In the genomic region with DNA sequence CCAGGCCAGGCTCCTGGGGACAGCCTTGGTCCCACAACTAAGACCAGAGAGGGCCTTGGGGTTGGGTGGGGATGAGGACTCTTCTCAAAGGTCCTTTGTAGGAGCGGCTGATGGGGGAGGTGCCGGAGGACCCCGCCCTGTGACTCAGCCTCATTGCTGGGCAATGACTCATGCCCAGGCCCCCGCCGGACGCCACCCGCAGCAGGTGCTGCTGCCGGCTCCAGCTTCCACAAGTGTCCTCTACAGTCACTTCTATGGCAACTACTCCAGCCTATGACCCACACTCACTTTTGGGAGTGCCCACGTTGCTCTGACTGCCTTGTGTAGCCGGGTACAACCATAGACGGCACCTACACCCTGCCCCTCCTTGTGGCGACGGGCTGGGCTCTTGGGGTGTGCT, we compare ENCODE assay signal across 8 mouse cellular contexts. TPM values are rescaled to one million over a fixed set of nuclear protein-coding genes. Genes with fewer than 3 reads are reported as not detected.
DNase-seq lines count a peak whose midpoint lies in the region; ATAC-seq and TF ChIP-seq lines count a peak whose summit lies in the region.

No protein-coding gene starts in this region.

- no peak for TF ChIP-seq RAD21 in CH12.LX (IDR thresholded peaks at IDR 0.05; ENCODE audit: low read depth, low read length)

- DNase-seq in CH12.LX (ENCODE audit: extremely low read depth) (no peak), ZHBTc4 (ENCODE audit: low read depth, low spot score) (peak; percentile 87)
- DNase-seq in heart, postnatal 4 days: peak; percentile 85
- peak; percentile 36 for DNase-seq in limb, embryonic 11.5 days (ENCODE audit: low spot score)
- no peak for DNase-seq in midbrain, embryonic 11.5 days (ENCODE audit: low spot score, missing footprints)
- peak; percentile 80 for DNase-seq in urinary bladder, postnatal 25 days (ENCODE audit: low spot score)
- no peak for DNase-seq in frontal cortex, postnatal 36 days (ENCODE audit: low spot score in 2 of 2)

- H3K9ac ChIP-seq in CH12.LX (ENCODE audit: insufficient read depth, low read depth): peak overlapping the region; percentile 66
- H3K9ac ChIP-seq in forebrain, embryonic 12.5 days: no peak overlapping the region
- H3K9ac ChIP-seq in limb, embryonic 11.5 days (ENCODE audit: low read length): 0 out of 2 replicates have a peak overlapping the region, but pooled peaks have one; percentile 9
- peak overlapping the region; percentile 42 for H3K9ac ChIP-seq in midbrain, embryonic 11.5 days (ENCODE audit: low read length)

- peak overlapping the region; percentile 67 for H3K27ac ChIP-seq in CH12.LX (ENCODE audit: insufficient read depth, low read depth)
- H3K27ac ChIP-seq in forebrain, embryonic 12.5 days: peak overlapping the region; percentile 65
- peak overlapping the region; percentile 47 for H3K27ac ChIP-seq in limb, embryonic 11.5 days (replicated peaks; ENCODE audit: low read depth, low read length)
- peak overlapping the region; percentile 48 for H3K27ac ChIP-seq in midbrain, embryonic 11.5 days (ENCODE audit: low read depth, low read length)

- dilution Hi-C loops in CH12.LX (cut with MboI; ENCODE audit: extremely low pct_ligation_motif_present, extremely low pct_unique_long_range_greater_than_20kb, low sequenced_read_pairs): no loop called here

- H3K4me3 ChIP-seq in CH12.LX (replicated peaks in 1 of 3; ENCODE audit: low read depth in 2 of 3, low read length in 2 of 3, poor library complexity in 1 of 3): peak overlapping the region; percentile 39 to 55 (median 48)
- H3K4me3 ChIP-seq in forebrain, embryonic 12.5 days (replicated peaks): peak overlapping the region; percentile 23; the same call in 1 of the 2 replicates
- H3K4me3 ChIP-seq in limb, embryonic 11.5 days (ENCODE audit: low read depth, low read length): peak overlapping the region; percentile 5; the same call in 1 of the 2 replicates
- H3K4me3 ChIP-seq in midbrain, embryonic 11.5 days (ENCODE audit: low read depth, low read length): no peak overlapping the region

- peaks cover 0 to 25% of the 10 kb centered on the region in 2 experiments; a peak in 2 of 4 replicates for H3K4me1 ChIP-seq in CH12.LX (ENCODE audit: control insufficient read depth in 1 of 2, insufficient read depth in 2 of 2)
- H3K4me1 ChIP-seq in forebrain, embryonic 12.5 days: peaks cover 17% of the 10 kb centered on the region
- peaks cover 14% of the 10 kb centered on the region for H3K4me1 ChIP-seq in limb, embryonic 11.5 days (ENCODE audit: control insufficient read depth, insufficient read depth, low read length)
- H3K4me1 ChIP-seq in midbrain, embryonic 11.5 days (ENCODE audit: control insufficient read depth, insufficient read depth, low read length): peaks cover 12% of the 10 kb centered on the region

- H3K9me3 ChIP-seq in CH12.LX (replicated peaks; ENCODE audit: low read length): no peaks in the 10 kb centered on the region
- H3K9me3 ChIP-seq in forebrain, embryonic 12.5 days: no peaks in the 10 kb centered on the region
- H3K9me3 ChIP-seq in limb, embryonic 11.5 days (ENCODE audit: control insufficient read depth, low read length): no peaks in the 10 kb centered on the region
- no peaks in the 10 kb centered on the region for H3K9me3 ChIP-seq in midbrain, embryonic 11.5 days (ENCODE audit: control insufficient read depth, low read length)

- WGBS in forebrain, embryonic 12.5 days: 42% methylated on average over 13 of the region's 13 CpGs
- WGBS in limb, embryonic 11.5 days: 38% methylated on average over 13 of the region's 13 CpGs
- WGBS in midbrain, embryonic 11.5 days: 54% methylated on average over 13 of the region's 13 CpGs

- TF ChIP-seq EP300 in CH12.LX (IDR thresholded peaks at IDR 0.05; ENCODE audit: low read length): no peak

- TF ChIP-seq CTCF in CH12.LX (conservative IDR thresholded peaks at IDR 0.05 in 1 of 2, IDR thresholded peaks at IDR 0.05 in 1 of 2; ENCODE audit: low read depth in 2 of 2, low read length in 2 of 2): no peak

- H3K79me2 ChIP-seq in CH12.LX (replicated peaks; ENCODE audit: control insufficient read depth, extremely low read depth, insufficient read depth, poor library complexity, severe bottlenecking): no peaks in the 10 kb centered on the region

- in situ Hi-C loops in CH12.LX (cut with MboI; ENCODE audit: low pct_ligation_motif_present, low pct_unique_long_range_greater_than_20kb, low sequenced_read_pairs): no loop called here

- ATAC-seq in forebrain, embryonic 12.5 days (ENCODE audit: low FRiP score): peak; percentile 30; the same call in 1 of the 2 replicates
- ATAC-seq in limb, embryonic 11.5 days (ENCODE audit: insufficient number of reproducible peaks, low FRiP score, low TSS enrichment, low read depth): no peak
- ATAC-seq in midbrain, embryonic 11.5 days (ENCODE audit: low FRiP score): peak; percentile 36; the same call in 1 of the 2 replicates

- peak overlapping the region; percentile 60 for H3K4me2 ChIP-seq in CH12.LX (ENCODE audit: insufficient read depth, low read depth, poor library complexity, severe bottlenecking)
- H3K4me2 ChIP-seq in forebrain, embryonic 12.5 days: peak overlapping the region; percentile 39
- peak overlapping the region; percentile 38; the same call in 1 of the 2 replicates for H3K4me2 ChIP-seq in limb, embryonic 11.5 days (ENCODE audit: low read depth, severe bottlenecking)
- H3K4me2 ChIP-seq in midbrain, embryonic 11.5 days: peak overlapping the region; percentile 28

- peaks cover 4% of the 10 kb centered on the region for H3K27me3 ChIP-seq in CH12.LX (replicated peaks)
- H3K27me3 ChIP-seq in forebrain, embryonic 12.5 days: peaks cover 8% of the 10 kb centered on the region; the same call in 1 of the 2 replicates
- H3K27me3 ChIP-seq in limb, embryonic 11.5 days (ENCODE audit: control insufficient read depth, insufficient read depth, low read length): no peaks in the 10 kb centered on the region
- peaks cover 6% of the 10 kb centered on the region for H3K27me3 ChIP-seq in midbrain, embryonic 11.5 days (ENCODE audit: control insufficient read depth, insufficient read depth, low read length)

- peak; percentile 19; the same call in 1 of the 2 replicates for TF ChIP-seq POLR2A in CH12.LX (IDR thresholded peaks at IDR 0.05; ENCODE audit: low read depth, low read length)

- no peaks in the 10 kb centered on the region for H3K36me3 ChIP-seq in CH12.LX (replicated peaks in 1 of 2; ENCODE audit: control insufficient read depth in 1 of 2, insufficient read depth in 1 of 2, low read length in 1 of 2)
- H3K36me3 ChIP-seq in forebrain, embryonic 12.5 days (replicated peaks): no peaks in the 10 kb centered on the region
- H3K36me3 ChIP-seq in limb, embryonic 11.5 days (ENCODE audit: control insufficient read depth, insufficient read depth, low read length): no peaks in the 10 kb centered on the region
- no peaks in the 10 kb centered on the region for H3K36me3 ChIP-seq in midbrain, embryonic 11.5 days (ENCODE audit: control insufficient read depth, insufficient read depth, low read length)

TF ChIP-seq in CH12.LX, 34 proteins besides CTCF, POLR2A, EP300 and RAD21:
- no peak for TF ChIP-seq MAZ (IDR thresholded peaks at IDR 0.05; ENCODE audit: low read depth, low read length)
- TF ChIP-seq ETS1 (conservative IDR thresholded peaks at IDR 0.05; ENCODE audit: low read depth, low read length): peak; percentile 50
- TF ChIP-seq TCF12 (IDR thresholded peaks at IDR 0.05; ENCODE audit: low read depth, low read length): peak; percentile 29; the same call in 1 of the 2 replicates
TF ChIP-seq in CH12.LX: peak in this region for 2.

RNA-seq across cellular contexts. Expression of a gene that starts 7.0 kb away (rescaled TPM):
- total RNA-seq in CH12.LX (2012; rRNA removed): not detected in 2 replicates
- total RNA-seq in CH12.LX (2014; rRNA removed): not detected in 2 replicates
- polyA plus RNA-seq in CH12.LX (2012; ENCODE audit: insufficient read length, low read depth): not detected in 2 replicates
- polyA plus RNA-seq in forebrain, embryonic 12.5 days (2016; fragmentation: Nextera tagmentation; extraction: Ambion mirVana): 5.9 and 6.0 TPM in 2 replicates
- total RNA-seq in heart, postnatal 4 days (2021): 1 to 10 TPM; 3.6 to 4.3 TPM
- polyA plus RNA-seq in limb, embryonic 11.5 days (2014; fragmentation: Nextera tagmentation; extraction: Ambion mirVana): 4.3 and 4.9 TPM in 2 replicates
- 4.7 and 4.9 TPM in 2 replicates for polyA plus RNA-seq in midbrain, embryonic 11.5 days (2014; fragmentation: Nextera tagmentation; extraction: Ambion mirVana)

RNA-seq across cellular contexts. Expression of a gene that starts 44.2 kb away (rescaled TPM):
- total RNA-seq in CH12.LX (2012; rRNA removed) (0.04 TPM in 1 of 2 replicates, not detected in the other), CH12.LX (2014; rRNA removed) (0.09 TPM in 1 of 2 replicates, not detected in the other)
- not detected in 2 replicates for polyA plus RNA-seq in CH12.LX (2012; ENCODE audit: insufficient read length, low read depth)
- polyA plus RNA-seq in forebrain, embryonic 12.5 days (2016; fragmentation: Nextera tagmentation; extraction: Ambion mirVana): 2.1 and 2.3 TPM in 2 replicates
- under 1 TPM; 0.38 to 0.60 TPM for total RNA-seq in heart, postnatal 4 days (2021)
- polyA plus RNA-seq in limb, embryonic 11.5 days (2014; fragmentation: Nextera tagmentation; extraction: Ambion mirVana): 0.61 and 0.89 TPM in 2 replicates
- 0.83 and 0.86 TPM in 2 replicates for polyA plus RNA-seq in midbrain, embryonic 11.5 days (2014; fragmentation: Nextera tagmentation; extraction: Ambion mirVana)

RNA-seq across cellular contexts. Expression of a gene that starts 44.3 kb away (rescaled TPM):
- total RNA-seq in CH12.LX (2012; rRNA removed) (7.8 and 8.2 TPM in 2 replicates), CH12.LX (2014; rRNA removed) (2.5 and 2.8 TPM in 2 replicates)
- polyA plus RNA-seq in CH12.LX (2012; ENCODE audit: insufficient read length, low read depth): 10.5 and 11.4 TPM in 2 replicates
- 17.7 and 20.4 TPM in 2 replicates for polyA plus RNA-seq in forebrain, embryonic 12.5 days (2016; fragmentation: Nextera tagmentation; extraction: Ambion mirVana)
- 10 to 100 TPM; 12.6 to 15.6 TPM for total RNA-seq in heart, postnatal 4 days (2021)
- 15.2 and 15.7 TPM in 2 replicates for polyA plus RNA-seq in limb, embryonic 11.5 days (2014; fragmentation: Nextera tagmentation; extraction: Ambion mirVana)
- 7.6 and 8.9 TPM in 2 replicates for polyA plus RNA-seq in midbrain, embryonic 11.5 days (2014; fragmentation: Nextera tagmentation; extraction: Ambion mirVana)

RNA-seq across cellular contexts. Expression of a gene that starts 44.8 kb away (rescaled TPM):
- total RNA-seq in CH12.LX (2012; rRNA removed): 6.3 and 9.7 TPM in 2 replicates
- total RNA-seq in CH12.LX (2014; rRNA removed): 4.7 and 4.9 TPM in 2 replicates
- 6.5 and 9.1 TPM in 2 replicates for polyA plus RNA-seq in CH12.LX (2012; ENCODE audit: insufficient read length, low read depth)
- 47.7 and 53.4 TPM in 2 replicates for polyA plus RNA-seq in forebrain, embryonic 12.5 days (2016; fragmentation: Nextera tagmentation; extraction: Ambion mirVana)
- 10 to 100 TPM; 12.8 to 13.8 TPM for total RNA-seq in heart, postnatal 4 days (2021)
- polyA plus RNA-seq in limb, embryonic 11.5 days (2014; fragmentation: Nextera tagmentation; extraction: Ambion mirVana): 23.9 and 24.5 TPM in 2 replicates
- polyA plus RNA-seq in midbrain, embryonic 11.5 days (2014; fragmentation: Nextera tagmentation; extraction: Ambion mirVana): 19.4 and 24.7 TPM in 2 replicates

RNA-seq across cellular contexts. Expression of a gene that starts 57.5 kb away (rescaled TPM):
- 225 and 266 TPM in 2 replicates for total RNA-seq in CH12.LX (2012; rRNA removed)
- 213 and 228 TPM in 2 replicates for total RNA-seq in CH12.LX (2014; rRNA removed)
- polyA plus RNA-seq in CH12.LX (2012; ENCODE audit: insufficient read length, low read depth): 217 and 262 TPM in 2 replicates
- polyA plus RNA-seq in forebrain, embryonic 12.5 days (2016; fragmentation: Nextera tagmentation; extraction: Ambion mirVana): 267 and 271 TPM in 2 replicates
- 100 to 1,000 TPM; 218 to 233 TPM for total RNA-seq in heart, postnatal 4 days (2021)
- polyA plus RNA-seq in limb, embryonic 11.5 days (2014; fragmentation: Nextera tagmentation; extraction: Ambion mirVana): 361 and 375 TPM in 2 replicates
- 281 and 304 TPM in 2 replicates for polyA plus RNA-seq in midbrain, embryonic 11.5 days (2014; fragmentation: Nextera tagmentation; extraction: Ambion mirVana)

Comparison
In these comparisons a context has a peak if more than half of its experiments do, and no peak if none do; other contexts are left out.
1. DNase-seq: peak in ZHBTc4 (single experiment), heart, postnatal 4 days (single experiment), limb, embryonic 11.5 days (single experiment) and urinary bladder, postnatal 25 days (single experiment); none in CH12.LX (single experiment), midbrain, embryonic 11.5 days (single experiment) and frontal cortex, postnatal 36 days (0 of 2).
2. Peak in every context shown above with its lines, with median percentiles within 50 percentile points of each other: H3K27ac ChIP-seq and H3K4me2 ChIP-seq.